Mouse (Mus musculus) telencephalon, adult 2 months (tissue): ENCODE data around the gene Scaf11.
"Not testable (repeated sequence)": the region's sequence is repeated elsewhere in the genome, so short reads cannot be mapped to it uniquely, and the experiment has no call there.

Experiments
- DNase-seq: peaks from one replicate; pipeline ENCODE4 v3.0.0-alpha.2; 2011; ENCODE audit warnings: low read depth, low spot score

Scaf11 gene

GRCm38 (mm10) chr15:96465076-96465475 lies 4.4 kb upstream of the Scaf11 start:
- no peak for DNase-seq

- no peak for DNase-seq
Measured at GRCm38 (mm10) chr15:96463821-96464220, 3.2 kb upstream of the Scaf11 start.

GRCm38 (mm10) chr15:96462611-96463010 lies 2.0 kb upstream of the Scaf11 start:
- no peak for DNase-seq

GRCm38 (mm10) chr15:96461541-96462512 lies 1.2 kb upstream of the Scaf11 start:
- DNase-seq: peak; percentile 36

- no peak for DNase-seq
Measured at GRCm38 (mm10) chr15:96460451-96460729, 253 bp downstream of the Scaf11 start.

- DNase-seq: no peak
Measured at GRCm38 (mm10) chr15:96459741-96460450, 747 bp downstream of the Scaf11 start.

- no peak for DNase-seq
Measured at GRCm38 (mm10) chr15:96458273-96458672, 2.4 kb downstream of the Scaf11 start.

GRCm38 (mm10) chr15:96457338-96457664 lies 3.3 kb downstream of the Scaf11 start:
- no peak for DNase-seq

GRCm38 (mm10) chr15:96456651-96457337 lies 3.8 kb downstream of the Scaf11 start:
- DNase-seq: no peak

- no peak for DNase-seq
Measured at GRCm38 (mm10) chr15:96455595-96456214, 4.9 kb downstream of the Scaf11 start.

- DNase-seq: no peak
Measured at GRCm38 (mm10) chr15:96453346-96453745, 7.3 kb downstream of the Scaf11 start.

- no peak for DNase-seq
Measured at GRCm38 (mm10) chr15:96448656-96449299, 11.9 kb downstream of the Scaf11 start.

GRCm38 (mm10) chr15:96446785-96447184 lies 13.9 kb downstream of the Scaf11 start:
- DNase-seq: no peak

- not testable (repeated sequence) for DNase-seq
Measured at GRCm38 (mm10) chr15:96441480-96441879, 19.2 kb downstream of the Scaf11 start.

GRCm38 (mm10) chr15:96434202-96434601 lies 26.4 kb downstream of the Scaf11 start:
- DNase-seq: no peak

GRCm38 (mm10) chr15:96419920-96420319 lies 40.7 kb downstream of the Scaf11 start:
- no peak for DNase-seq

- DNase-seq: no peak
Measured at GRCm38 (mm10) chr15:96418161-96418560, 42.5 kb downstream of the Scaf11 start.

- DNase-seq: peak; percentile 79
Measured at GRCm38 (mm10) chr15:96408717-96409121, 51.9 kb downstream of the Scaf11 start.

GRCm38 (mm10) chr15:96407151-96407550 lies 53.5 kb downstream of the Scaf11 start:
- no peak for DNase-seq

- no peak for DNase-seq
Measured at GRCm38 (mm10) chr15:96406253-96406652, 54.4 kb downstream of the Scaf11 start.

- peak; percentile 31 for DNase-seq
Measured at GRCm38 (mm10) chr15:96405548-96405947, 55.1 kb downstream of the Scaf11 start.
